Mouse (Mus musculus) gastrocnemius, adult 2 months (tissue): ENCODE measurements around the gene Gm9733. TPM values are rescaled to one million over a fixed set of nuclear protein-coding genes. Genes with fewer than 3 reads are reported as not detected.
"Not testable (repeated sequence)": the region's sequence is repeated elsewhere in the genome, so short reads cannot be mapped to it uniquely, and the experiment has no call there.

Experiments
- DNase-seq: peaks from one replicate; pipeline ENCODE4 v3.0.0; 2022
- H3K27ac ChIP-seq: fragments of 200-600 bp; 2 replicates; pipeline ENCODE4 v1.8.1; 2022; ENCODE audit warnings: mild to moderate bottlenecking
- H3K4me3 ChIP-seq: fragments of 200-600 bp; 2 replicates; pipeline ENCODE4 v1.8.1; 2022; ENCODE audit warnings: mild to moderate bottlenecking, moderate library complexity
- CTCF ChIP-seq: fragments of 200-600 bp; IDR thresholded peaks from 2 replicates; pipeline ENCODE4 v1.8.1; 2022; ENCODE audit warnings: antibody characterized with exemption, mild to moderate bottlenecking, moderate library complexity
- intact Hi-C: fragments of 180-260 bp; cut with DNase I; formaldehyde crosslinking; loops from one replicate; pipeline ENCODE4 v1.15.1; 2025
- long read RNA-seq, 2 experiments: library from polyadenylated mRNA; stranded (forward); transcript quantifications; one replicate each; pipeline ENCODE4 v2.0.0; 2021
- total RNA-seq, 2 experiments: library from RNA; stranded (reverse); gene quantifications; 2 replicates each; pipeline ENCODE4 v1.2.3; 2021

Gene Gm9733
- total RNA-seq: not detected
- long read RNA-seq, experiment 1, partial matches to known transcripts: 0 of 1 reads
- long read RNA-seq, experiment 1, other reads (novel, unspliced or antisense): 1 of 1 reads
- long read RNA-seq, experiment 2: 0 reads

DNA sequence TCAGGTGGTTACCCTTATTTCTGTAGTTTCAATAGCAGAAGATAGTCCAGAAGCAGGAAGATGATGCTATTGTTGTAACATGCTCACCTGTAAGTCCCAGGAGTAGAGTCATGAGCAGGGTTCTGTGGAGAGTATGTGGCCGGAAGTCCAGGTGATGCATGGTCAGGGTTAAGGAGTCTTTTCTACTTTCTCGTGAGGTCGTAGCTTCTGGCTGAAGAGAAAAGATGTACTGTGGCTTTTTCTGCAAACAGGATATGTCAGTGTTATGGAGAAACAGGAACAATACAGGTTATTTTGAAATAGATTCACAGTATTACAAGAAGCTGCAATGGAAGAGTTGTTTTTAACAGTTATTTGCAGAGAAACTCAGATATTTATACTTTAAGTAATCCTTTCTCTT lies at the start of gene Gm9733:
Gene Gm9733 (minus strand): TSS at position 240 of the 400 bp plus-strand sequence.
- intact Hi-C loops: no loop called here
- no peak for TF ChIP-seq CTCF
- Histone ChIP-seq H3K27ac (no peak within 1 kb of the TSS), H3K4me3 (no peak within 1 kb of the TSS)
- no peak for DNase-seq

DNA sequence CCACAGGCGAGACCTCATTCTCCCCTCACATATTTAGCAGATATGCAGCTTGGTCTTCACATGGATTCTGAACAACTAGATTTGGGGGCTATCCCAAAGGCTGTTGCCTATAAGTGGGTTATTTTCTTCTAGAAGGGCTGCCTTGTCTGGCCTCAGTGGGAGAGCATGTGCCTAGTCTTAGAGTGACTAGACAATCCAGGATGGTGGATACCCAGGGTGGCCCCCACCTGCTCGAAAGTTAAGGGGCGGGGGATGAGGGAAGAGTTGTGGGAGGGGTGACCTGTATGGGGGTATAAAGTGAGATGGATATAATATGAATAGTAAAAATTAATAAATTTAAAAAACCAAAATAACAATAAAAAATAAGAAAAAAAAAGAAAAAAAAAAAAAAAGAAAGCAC lies 23.6 kb upstream of the Gm9733 start:
- intact Hi-C loops, H3K4me3 ChIP-seq, DNase-seq, H3K27ac ChIP-seq: not testable (repeated sequence)

DNA sequence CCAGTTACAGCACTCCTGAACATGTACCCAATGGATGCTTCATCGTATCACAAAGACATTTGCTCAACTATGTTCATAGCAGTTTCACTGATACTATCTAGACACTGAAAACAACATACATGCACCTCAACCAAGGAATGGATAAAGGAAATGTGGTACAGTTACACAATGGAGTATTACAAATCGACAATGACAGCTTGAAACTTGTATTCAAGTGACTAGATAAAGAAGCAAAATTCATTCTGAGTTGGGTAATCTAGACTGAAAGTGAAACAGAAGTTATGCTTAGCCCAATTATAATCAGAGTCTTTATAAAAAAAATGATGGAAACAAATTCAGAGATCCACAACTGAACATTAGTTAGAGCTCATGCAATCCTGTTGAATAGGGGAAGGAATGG lies 18.2 kb upstream of the Gm9733 start:
- intact Hi-C loops, DNase-seq, H3K27ac ChIP-seq: not testable (repeated sequence)

DNA sequence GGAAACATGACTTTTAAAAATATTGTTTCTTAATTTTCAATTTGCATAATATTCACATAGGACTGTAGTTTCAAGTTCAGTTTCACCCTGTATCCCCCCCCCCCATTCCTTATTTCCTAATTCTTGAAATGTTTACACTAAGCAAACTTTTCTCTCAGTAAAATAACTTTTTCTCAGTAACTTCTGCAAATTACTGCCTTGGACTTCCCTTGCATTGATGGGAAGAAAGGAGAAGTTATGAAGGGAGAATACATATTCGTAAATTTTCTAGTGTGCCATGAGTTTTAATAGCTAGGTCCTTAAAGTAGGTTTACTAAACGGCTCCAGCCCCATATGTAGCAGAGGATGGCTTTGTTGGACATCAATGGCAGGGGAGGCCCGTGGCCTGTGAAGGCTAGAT lies 13.5 kb upstream of the Gm9733 start:
- intact Hi-C loops, DNase-seq, H3K27ac ChIP-seq, H3K4me3 ChIP-seq: not testable (repeated sequence)

More for the DNA sequence above, 18.2 kb upstream of the Gm9733 start:
- not testable (repeated sequence) for H3K4me3 ChIP-seq

DNA sequence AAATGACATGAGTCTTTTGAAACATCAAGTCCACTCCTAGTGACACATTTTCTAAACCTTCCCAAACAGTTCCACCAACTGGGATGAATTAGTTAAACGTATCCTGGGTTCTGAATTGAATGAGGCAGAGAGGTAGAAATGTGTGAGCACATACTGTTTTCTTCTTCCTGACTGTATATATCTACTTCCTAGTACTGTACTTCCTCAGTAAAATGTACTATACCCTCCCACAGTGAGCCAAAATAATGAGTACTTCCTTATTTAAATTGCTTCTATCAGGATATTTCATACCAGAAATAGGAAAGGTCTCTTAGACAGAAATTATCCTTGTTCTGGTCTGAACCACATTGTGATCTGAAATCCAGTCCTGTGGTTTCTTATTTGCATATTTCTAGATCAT lies 8.2 kb upstream of the Gm9733 start:
- no peak overlapping the region for H3K4me3 ChIP-seq
- TF ChIP-seq CTCF: no peak
- intact Hi-C loops: no loop called here
- H3K27ac ChIP-seq: no peak overlapping the region
- no peak for DNase-seq

DNA sequence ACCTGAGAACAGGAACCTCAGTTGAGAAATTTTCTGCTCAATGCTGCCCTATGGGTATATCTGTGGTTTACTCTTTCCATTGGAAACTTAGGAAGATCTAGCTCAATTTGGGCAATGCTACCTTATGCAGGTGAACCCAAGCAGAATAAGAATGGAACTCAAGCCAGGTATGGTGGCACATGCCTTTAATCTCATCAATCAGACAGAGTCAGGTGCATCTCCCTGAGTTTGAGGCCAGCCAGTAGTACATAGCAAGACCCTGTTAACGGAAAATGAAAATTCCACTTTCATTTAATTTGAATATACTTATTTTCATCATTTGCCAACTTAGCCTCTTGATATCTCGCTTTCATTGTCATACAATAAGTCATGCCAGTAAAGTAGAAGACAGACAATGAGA lies 2.1 kb upstream of the Gm9733 start:
- intact Hi-C loops: no loop called here
- H3K4me3 ChIP-seq: no peak overlapping the region
- no peak for DNase-seq
- no peak overlapping the region for H3K27ac ChIP-seq
- TF ChIP-seq CTCF: no peak

DNA sequence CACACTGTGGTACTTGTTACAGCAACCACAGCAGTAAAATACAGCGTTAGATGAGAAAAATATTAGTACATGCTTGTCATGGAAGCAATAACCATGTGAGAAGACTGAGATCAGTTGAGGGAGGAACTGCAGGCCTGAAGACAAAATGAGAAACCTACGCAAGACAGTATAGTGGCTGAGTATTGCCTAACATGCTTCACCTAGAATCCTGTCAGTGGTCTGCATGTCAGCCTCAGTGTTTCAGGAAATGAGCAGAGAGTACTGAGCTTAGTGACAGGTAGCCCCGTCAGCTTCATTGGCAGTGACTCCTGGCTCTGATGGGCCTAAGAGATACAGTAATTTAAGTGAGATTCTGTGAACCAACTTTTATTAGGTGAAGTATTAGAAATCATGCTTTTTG lies 557 bp downstream of the Gm9733 start:
- H3K27ac ChIP-seq: no peak overlapping the region
- TF ChIP-seq CTCF: no peak
- no peak for DNase-seq
- intact Hi-C loops: no loop called here
- no peak overlapping the region for H3K4me3 ChIP-seq

DNA sequence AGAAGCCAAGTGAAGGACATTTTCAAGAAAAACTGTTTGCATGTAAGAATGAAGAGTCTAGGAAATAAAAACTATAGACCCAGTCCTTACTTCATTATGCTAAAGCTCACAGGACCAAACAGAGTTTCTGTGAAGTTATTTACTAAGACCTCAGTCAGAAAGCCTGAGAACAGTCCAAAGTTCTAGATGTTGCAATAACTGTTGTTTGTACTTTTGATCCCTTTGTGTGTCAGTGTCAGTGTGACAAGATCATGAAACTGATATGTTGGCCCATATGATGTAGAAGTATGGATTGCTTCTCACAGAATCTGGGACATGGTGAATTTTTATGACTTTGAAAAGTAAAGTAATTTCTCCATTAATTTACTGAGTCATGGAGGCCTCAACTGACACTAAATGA lies 2.6 kb downstream of the Gm9733 start:
- intact Hi-C loops: loop anchor here (2.0 kb wide), 1 partner anchor 129 kb away; no protein-coding TSS in a partner anchor
- TF ChIP-seq CTCF: no peak
- H3K27ac ChIP-seq: no peak overlapping the region

DNA sequence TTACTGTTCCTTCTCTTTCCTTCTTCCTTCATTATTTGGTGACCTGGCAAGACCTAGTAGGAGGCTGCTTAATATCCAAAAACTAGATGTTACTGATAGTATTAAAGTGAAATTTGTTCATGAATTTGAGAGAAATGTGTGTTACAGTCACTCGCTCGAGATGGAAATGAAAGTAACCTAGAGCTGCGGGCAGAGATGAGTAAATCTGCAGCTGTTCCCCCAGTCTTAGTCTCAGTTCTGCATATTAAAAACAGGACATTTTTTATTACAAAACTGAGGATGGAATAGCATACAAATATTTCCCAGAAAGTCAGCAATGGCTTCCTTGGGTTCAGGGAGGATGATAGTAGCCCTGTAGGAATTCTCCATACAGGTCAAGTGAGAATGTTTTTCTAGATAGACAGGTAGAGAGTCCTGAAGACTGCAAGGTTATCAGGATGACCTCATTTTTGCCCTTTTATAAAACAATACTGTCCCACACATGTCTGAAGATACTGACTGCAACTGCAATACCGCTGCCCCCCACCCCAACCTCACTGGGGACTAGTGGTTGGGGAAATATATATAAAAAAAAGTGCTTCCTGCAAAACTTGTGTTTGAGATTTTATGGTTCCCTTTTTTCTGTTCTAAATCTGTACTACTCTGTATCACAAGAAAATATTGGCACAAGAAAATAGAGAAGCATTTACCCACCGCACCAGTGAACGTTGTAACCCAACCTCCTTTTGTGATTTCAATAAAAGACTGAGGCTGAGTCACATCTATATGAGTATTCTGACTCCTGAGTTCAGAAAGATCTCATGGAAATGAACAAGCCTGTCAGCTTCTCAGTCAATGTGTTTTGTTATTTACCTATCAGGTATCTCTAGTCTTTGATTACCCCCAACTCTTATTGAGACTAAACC lies 47.4 kb downstream of the Gm9733 start:
- Histone ChIP-seq H3K4me3 (no peak overlapping the region), H3K27ac (peak overlapping the region; percentile 12; the same call in 1 of the 2 replicates)
- DNase-seq: no peak
- no peak for TF ChIP-seq CTCF
- intact Hi-C loops: no loop called here

More for the DNA sequence above, 2.6 kb downstream of the Gm9733 start:
- DNase-seq: no peak
- H3K4me3 ChIP-seq: no peak overlapping the region

DNA sequence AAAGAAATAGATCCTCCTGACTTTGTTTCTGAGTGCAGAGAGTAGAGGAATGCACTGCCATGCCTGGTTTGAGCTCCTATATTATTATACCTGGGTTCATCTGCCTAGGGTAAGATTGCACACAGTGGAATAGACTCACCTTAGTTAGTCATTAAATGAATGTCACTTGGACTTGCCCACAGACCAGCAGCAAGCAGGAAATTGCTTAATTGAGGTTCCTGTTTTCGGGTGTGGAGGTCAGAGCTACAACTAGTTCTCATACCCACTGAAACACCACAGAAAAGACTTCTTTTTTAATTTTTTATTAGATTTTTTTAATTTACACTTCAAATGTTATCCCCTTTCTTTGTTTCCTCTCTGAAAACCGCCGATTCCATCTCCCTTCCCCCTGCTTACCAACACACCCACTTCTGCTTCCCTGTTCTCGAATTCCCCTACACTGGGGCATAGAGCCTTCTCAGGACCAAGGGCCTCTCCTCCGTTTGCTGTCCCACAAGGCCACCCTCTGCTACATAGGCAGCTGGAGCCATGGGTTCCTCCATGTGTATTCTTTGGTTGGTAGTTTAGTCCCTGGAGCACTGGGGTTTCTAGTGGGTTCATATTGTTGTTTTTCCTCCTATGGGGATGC lies 56.1 kb downstream of the Gm9733 start:
- DNase-seq: no peak
- Histone ChIP-seq H3K27ac (no peak overlapping the region), H3K4me3 (no peak overlapping the region)
- TF ChIP-seq CTCF: no peak
- intact Hi-C loops: no loop called here

DNA sequence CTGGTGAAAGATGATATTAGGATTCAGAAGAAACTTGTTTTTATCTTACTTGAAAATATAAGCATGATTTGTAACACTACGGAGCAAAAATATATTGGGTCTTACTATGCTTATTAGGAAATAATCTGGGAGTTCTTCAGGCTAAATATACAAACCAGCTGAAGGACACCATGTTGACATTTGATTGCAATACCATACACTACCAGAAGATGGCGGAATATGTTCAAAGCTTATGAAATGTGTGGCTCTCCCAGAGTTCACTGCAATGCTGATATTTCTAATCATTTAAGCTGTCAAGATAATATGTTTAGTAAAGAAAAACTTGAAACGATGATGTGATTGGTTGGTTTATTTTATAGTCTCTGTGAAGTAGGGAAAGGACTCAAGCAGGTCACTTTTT lies 67.7 kb downstream of the Gm9733 start:
- Histone ChIP-seq H3K4me3 (no peak overlapping the region), H3K27ac (no peak overlapping the region)
- peak; percentile 57 for TF ChIP-seq CTCF
- no peak for DNase-seq
- intact Hi-C loops: no loop called here

DNA sequence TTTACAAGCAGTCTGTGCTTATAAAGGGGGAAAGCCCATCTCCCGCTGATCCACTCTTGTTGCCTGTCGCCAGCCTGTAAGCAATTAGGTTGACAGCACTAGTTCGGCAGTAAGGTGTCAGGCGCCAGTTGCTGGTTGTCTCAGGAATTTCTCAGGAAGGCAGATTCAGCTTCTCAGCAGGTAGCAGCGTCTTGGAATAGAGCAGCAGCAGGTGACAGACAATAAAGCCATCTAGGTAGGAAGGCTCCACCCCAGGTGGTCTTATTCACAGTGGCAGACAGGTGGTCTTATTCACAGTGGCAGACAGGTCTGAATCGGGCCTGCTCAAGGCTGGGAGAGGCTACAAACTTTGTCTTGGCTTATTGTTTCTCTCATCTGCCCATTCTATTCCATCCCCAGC lies 76.4 kb downstream of the Gm9733 start:
- H3K27ac ChIP-seq: no peak overlapping the region
- H3K4me3 ChIP-seq: no peak overlapping the region
- no peak for DNase-seq
- TF ChIP-seq CTCF: no peak
- intact Hi-C loops: no loop called here

Other genes starting within 250 kb of the Gm9733 start
- not detected for gene Sirpb1a, start 94.2 kb upstream of the Gm9733 start, total RNA-seq
- gene Sirpb1b, start 242.8 kb upstream of the Gm9733 start, total RNA-seq: not detected